Mouse (Mus musculus): Measurements from ENCODE around the gene Cabp4. TPM values are rescaled to one million over a fixed set of nuclear protein-coding genes. Genes with fewer than 3 reads are reported as not detected.

The Cabp4 gene
- total and polyA plus RNA-seq, 3 experiments, result 2.8 to 11.8 (median 6.4) TPM

DNA sequence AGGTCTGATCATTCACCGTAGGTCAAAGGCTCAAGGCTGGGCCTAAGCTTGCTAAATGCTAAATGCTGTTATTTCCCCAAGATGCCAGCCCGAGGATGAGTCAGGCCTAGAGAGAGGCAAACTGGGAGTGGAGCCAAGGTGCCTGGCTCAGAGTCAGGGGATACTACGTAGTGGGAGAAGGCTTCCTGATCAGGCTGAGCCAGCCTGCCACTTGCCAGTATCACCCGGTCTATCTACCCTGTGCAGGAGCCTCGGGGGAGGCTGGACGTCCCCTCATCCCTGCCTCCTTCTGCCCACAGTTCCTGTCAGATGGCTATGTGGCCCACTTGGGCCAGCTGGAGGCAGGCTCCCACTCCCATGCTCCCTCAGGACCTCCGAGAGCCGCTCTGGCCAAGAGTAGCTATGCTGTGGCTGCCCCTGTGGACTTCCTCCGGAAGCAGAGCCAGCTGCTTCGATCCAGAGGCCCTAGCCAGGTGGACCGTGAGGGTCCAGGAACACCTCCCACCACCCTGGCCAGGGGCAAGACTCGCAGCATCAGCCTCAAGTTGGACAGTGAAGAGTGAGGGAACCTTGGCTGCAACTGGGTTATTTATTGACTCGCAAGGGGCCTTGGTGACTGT lies 30.5 kb downstream of the Cabp4 start:
- Histone ChIP-seq H3K9ac (ENCODE audit: insufficient read depth, low read depth) (peak overlapping the region; percentile 39), H3K36me3 (replicated peaks in 1 of 2; ENCODE audit: control insufficient read depth in 1 of 2, insufficient read depth in 1 of 2, low read length in 1 of 2) (peaks cover 83 to 94% of the 10 kb centered on the region in 2 experiments), H3K4me1 (ENCODE audit: control insufficient read depth in 1 of 2, insufficient read depth in 2 of 2) (peaks cover 19 to 53% of the 10 kb centered on the region in 2 experiments), H3K4me2 (ENCODE audit: insufficient read depth, low read depth, poor library complexity, severe bottlenecking) (peak overlapping the region; percentile 53), H3K27ac (ENCODE audit: insufficient read depth, low read depth) (peak overlapping the region; percentile 89), H3K9me3 (replicated peaks; ENCODE audit: low read length) (no peaks in the 10 kb centered on the region), H3K27me3 (replicated peaks) (no peaks in the 10 kb centered on the region), H3K79me2 (replicated peaks; ENCODE audit: control insufficient read depth, extremely low read depth, insufficient read depth, poor library complexity, severe bottlenecking) (no peaks in the 10 kb centered on the region), H3K4me3 (replicated peaks in 1 of 3; ENCODE audit: low read depth in 2 of 3, low read length in 2 of 3, poor library complexity in 1 of 3) (peak overlapping the region in 1 of 3 experiments; percentile 25)
- TF ChIP-seq ZMIZ1 (IDR thresholded peaks at IDR 0.05; ENCODE audit: low read depth, low read length) (0 out of 2 replicates have a peak, but pooled peaks have one; percentile 28), NELFE (IDR thresholded peaks at IDR 0.05; ENCODE audit: low read depth, low read length) (0 out of 2 replicates have a peak, but pooled peaks have one; percentile 18), MXI1 (IDR thresholded peaks at IDR 0.05; ENCODE audit: low read depth, low read length) (0 out of 2 replicates have a peak, but pooled peaks have one; percentile 36), ZKSCAN1 (IDR thresholded peaks at IDR 0.05; ENCODE audit: borderline replicate concordance, low read depth, low read length) (no peak)
- no peak for DNase-seq (ENCODE audit: extremely low read depth)
- dilution Hi-C loops (cut with MboI; ENCODE audit: extremely low pct_ligation_motif_present, extremely low pct_unique_long_range_greater_than_20kb, low sequenced_read_pairs), result no loop called here
- in situ Hi-C loops (cut with MboI; ENCODE audit: low pct_ligation_motif_present, low pct_unique_long_range_greater_than_20kb, low sequenced_read_pairs), result no loop called here

DNA sequence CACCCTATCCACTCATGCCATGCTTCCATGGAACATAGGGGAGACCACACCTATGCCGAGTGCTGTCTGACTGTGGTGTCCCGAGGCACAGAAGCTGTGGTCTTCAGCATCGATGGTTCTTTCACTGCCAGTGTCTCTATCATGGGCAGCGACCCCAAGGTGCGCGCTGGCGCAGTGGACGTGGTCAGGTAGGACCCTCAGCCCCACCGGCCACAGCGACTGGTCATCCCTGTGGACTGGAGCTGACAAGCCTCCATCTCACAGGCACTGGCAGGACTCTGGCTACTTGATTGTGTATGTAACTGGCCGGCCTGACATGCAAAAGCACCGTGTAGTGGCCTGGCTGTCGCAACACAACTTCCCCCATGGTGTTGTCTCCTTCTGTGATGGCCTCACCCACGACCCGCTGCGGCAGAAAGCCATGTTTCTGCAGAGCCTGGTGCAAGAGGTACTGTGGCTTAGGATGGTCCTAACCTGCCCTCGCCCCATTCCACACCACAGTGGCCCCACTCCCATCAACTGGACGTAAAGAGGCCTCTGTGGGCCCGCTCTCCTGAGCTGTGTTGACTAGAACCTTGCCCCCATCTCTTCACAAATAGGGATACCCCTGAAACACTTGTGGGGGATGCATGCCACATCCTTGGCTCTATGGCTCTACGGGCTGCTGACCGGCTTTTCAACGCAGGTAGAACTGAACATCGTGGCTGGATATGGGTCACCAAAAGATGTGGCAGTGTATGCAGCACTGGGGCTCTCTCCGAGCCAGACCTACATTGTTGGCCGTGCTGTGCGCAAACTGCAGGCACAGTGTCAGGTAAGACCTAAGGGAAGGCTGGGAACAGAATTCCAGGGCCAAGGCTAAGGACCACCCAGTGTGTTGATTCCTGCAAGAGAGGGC lies 31.5 kb downstream of the Cabp4 start:
- Histone ChIP-seq H3K27me3 (replicated peaks) (no peaks in the 10 kb centered on the region), H3K4me2 (ENCODE audit: insufficient read depth, low read depth, poor library complexity, severe bottlenecking) (no peak overlapping the region), H3K79me2 (replicated peaks; ENCODE audit: control insufficient read depth, extremely low read depth, insufficient read depth, poor library complexity, severe bottlenecking) (no peaks in the 10 kb centered on the region), H3K9ac (ENCODE audit: insufficient read depth, low read depth) (no peak overlapping the region), H3K4me3 (replicated peaks in 1 of 3; ENCODE audit: low read depth in 2 of 3, low read length in 2 of 3, poor library complexity in 1 of 3) (no peak overlapping the region), H3K27ac (ENCODE audit: insufficient read depth, low read depth) (peak overlapping the region; percentile 89; the same call in 1 of the 2 replicates), H3K4me1 (ENCODE audit: control insufficient read depth in 1 of 2, insufficient read depth in 2 of 2) (peaks cover 19 to 44% of the 10 kb centered on the region in 2 experiments), H3K36me3 (replicated peaks in 1 of 2; ENCODE audit: control insufficient read depth in 1 of 2, insufficient read depth in 1 of 2, low read length in 1 of 2) (peaks cover 80 to 94% of the 10 kb centered on the region in 2 experiments), H3K9me3 (replicated peaks; ENCODE audit: low read length) (no peaks in the 10 kb centered on the region)
- in situ Hi-C loops (cut with MboI; ENCODE audit: low pct_ligation_motif_present, low pct_unique_long_range_greater_than_20kb, low sequenced_read_pairs) (no loop called here), dilution Hi-C loops (cut with MboI; ENCODE audit: extremely low pct_ligation_motif_present, extremely low pct_unique_long_range_greater_than_20kb, low sequenced_read_pairs) (no loop called here)
- TF ChIP-seq CHD1 (IDR thresholded peaks at IDR 0.05; ENCODE audit: low read depth, low read length), result no peak
- TF ChIP-seq NELFE (IDR thresholded peaks at IDR 0.05; ENCODE audit: low read depth, low read length), result no peak
- no peak for TF ChIP-seq MXI1 (IDR thresholded peaks at IDR 0.05; ENCODE audit: low read depth, low read length)
- no peak for DNase-seq (ENCODE audit: extremely low read depth)

- no peak overlapping the region for H3K4me3 ChIP-seq (replicated peaks in 1 of 3; ENCODE audit: low read depth in 2 of 3, low read length in 2 of 3, poor library complexity in 1 of 3)
- in situ Hi-C loops (cut with MboI; ENCODE audit: low pct_ligation_motif_present, low pct_unique_long_range_greater_than_20kb, low sequenced_read_pairs) (no loop called here), dilution Hi-C loops (cut with MboI; ENCODE audit: extremely low pct_ligation_motif_present, extremely low pct_unique_long_range_greater_than_20kb, low sequenced_read_pairs) (no loop called here)
- TF ChIP-seq CHD2 (IDR thresholded peaks at IDR 0.05; ENCODE audit: low read length), result no peak
- no peak for TF ChIP-seq PAX5 (IDR thresholded peaks at IDR 0.05; ENCODE audit: low read length)
- no peak for TF ChIP-seq HCFC1 (IDR thresholded peaks at IDR 0.05; ENCODE audit: low read depth, low read length)
- no peak for TF ChIP-seq E2F4 (IDR thresholded peaks at IDR 0.05; ENCODE audit: insufficient replicate concordance, low read depth, low read length)
- TF ChIP-seq USF2 (conservative IDR thresholded peaks at IDR 0.05; ENCODE audit: low read depth, low read length), result no peak
- TF ChIP-seq ZKSCAN1 (IDR thresholded peaks at IDR 0.05; ENCODE audit: borderline replicate concordance, low read depth, low read length), result no peak
- no peak for TF ChIP-seq IRF4 (IDR thresholded peaks at IDR 0.05; ENCODE audit: low read depth, low read length)
- TF ChIP-seq MEF2A (IDR thresholded peaks at IDR 0.05; ENCODE audit: borderline replicate concordance, low read depth, low read length), result no peak
- TF ChIP-seq MAZ (IDR thresholded peaks at IDR 0.05; ENCODE audit: low read depth, low read length), result no peak
- no peak for TF ChIP-seq MAFK (IDR thresholded peaks at IDR 0.05; ENCODE audit: insufficient replicate concordance, low read length)
- TF ChIP-seq POLR2A (IDR thresholded peaks at IDR 0.05; ENCODE audit: low read depth, low read length), result no peak
- TF ChIP-seq RCOR1 (conservative IDR thresholded peaks at IDR 0.05; ENCODE audit: low read depth, low read length), result no peak
- TF ChIP-seq USF1 (IDR thresholded peaks at IDR 0.05; ENCODE audit: low read depth, low read length), result no peak
- no peak for TF ChIP-seq RAD21 (IDR thresholded peaks at IDR 0.05; ENCODE audit: low read depth, low read length)
- H3K27me3 ChIP-seq (replicated peaks), result no peaks in the 10 kb centered on the region
- H3K4me2 ChIP-seq (ENCODE audit: insufficient read depth, low read depth, poor library complexity, severe bottlenecking), result no peak overlapping the region
- no peak overlapping the region for H3K27ac ChIP-seq (ENCODE audit: insufficient read depth, low read depth)
- DNase-seq (ENCODE audit: extremely low read depth), result no peak
- no peaks in the 10 kb centered on the region for H3K9me3 ChIP-seq (replicated peaks; ENCODE audit: low read length)
- peaks cover 10 to 26% of the 10 kb centered on the region in 2 experiments for H3K4me1 ChIP-seq (ENCODE audit: control insufficient read depth in 1 of 2, insufficient read depth in 2 of 2)
- no peak overlapping the region for H3K9ac ChIP-seq (ENCODE audit: insufficient read depth, low read depth)
- H3K79me2 ChIP-seq (replicated peaks; ENCODE audit: control insufficient read depth, extremely low read depth, insufficient read depth, poor library complexity, severe bottlenecking), result no peaks in the 10 kb centered on the region
- H3K36me3 ChIP-seq (replicated peaks in 1 of 2; ENCODE audit: control insufficient read depth in 1 of 2, insufficient read depth in 1 of 2, low read length in 1 of 2), result peaks cover 78 to 93% of the 10 kb centered on the region in 2 experiments
Measured at GRCm38 (mm10) chr19:4108535-4108934, 35.3 kb downstream of the Cabp4 start.

All from CH12.LX (cell line).